Mouse (Mus musculus): ENCODE data around the gene Aqp5. TPM values are rescaled to one million over a fixed set of nuclear protein-coding genes. Genes with fewer than 3 reads are reported as not detected.

The Aqp5 gene
- polyA plus RNA-seq, 1 experiment from 2014 or later: 0.38 TPM

DNA sequence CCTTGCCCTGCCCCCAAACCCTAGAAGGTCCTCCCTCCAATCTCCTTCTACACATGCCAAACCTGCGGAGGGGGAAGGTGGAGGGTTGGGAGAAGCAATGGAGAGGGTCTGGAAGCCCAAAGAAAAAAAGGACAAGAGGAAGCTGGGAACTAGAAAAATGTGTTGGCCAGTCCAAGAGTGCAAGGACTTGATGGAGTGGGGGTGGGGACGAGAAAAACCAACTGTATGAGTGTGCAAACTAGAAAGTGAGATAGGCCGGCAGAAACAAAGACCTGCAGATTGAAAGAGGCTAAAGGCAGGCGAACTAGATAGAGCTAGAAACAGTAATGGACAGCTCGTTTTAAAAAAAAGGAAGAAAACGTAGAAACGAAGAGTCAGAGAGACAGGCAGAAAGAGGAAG, 878 bp upstream of the Aqp5 start:
- no peaks in the 10 kb centered on the region for H3K9me3 ChIP-seq (ENCODE audit: control insufficient read depth, low read length)
- H3K27ac ChIP-seq (ENCODE audit: low read depth, low read length): no peak overlapping the region
- H3K4me3 ChIP-seq (ENCODE audit: low read depth, low read length): no peak overlapping the region
- no peak for ATAC-seq (ENCODE audit: low FRiP score)
- H3K27me3 ChIP-seq (ENCODE audit: control insufficient read depth, insufficient read depth, low read length): peaks cover 88% of the 10 kb centered on the region
- H3K36me3 ChIP-seq (ENCODE audit: control insufficient read depth, insufficient read depth, low read length): no peaks in the 10 kb centered on the region
- H3K4me2 ChIP-seq: no peak overlapping the region
- peaks cover 10% of the 10 kb centered on the region for H3K4me1 ChIP-seq (ENCODE audit: control insufficient read depth, insufficient read depth, low read length)
- no peak for DNase-seq (ENCODE audit: low spot score, missing footprints)
- 20% methylated on average over 7 of the region's 7 CpGs for WGBS
- no peak overlapping the region for H3K9ac ChIP-seq (ENCODE audit: low read length)

- Histone ChIP-seq H3K9me3 (ENCODE audit: control insufficient read depth, low read length) (no peaks in the 10 kb centered on the region), H3K9ac (ENCODE audit: low read length) (no peak overlapping the region), H3K4me1 (ENCODE audit: control insufficient read depth, insufficient read depth, low read length) (peaks cover 5% of the 10 kb centered on the region; the same call in 1 of the 2 replicates), H3K27me3 (ENCODE audit: control insufficient read depth, insufficient read depth, low read length) (peaks cover 70% of the 10 kb centered on the region), H3K4me3 (ENCODE audit: low read depth, low read length) (no peak overlapping the region), H3K27ac (ENCODE audit: low read depth, low read length) (no peak overlapping the region), H3K36me3 (ENCODE audit: control insufficient read depth, insufficient read depth, low read length) (no peaks in the 10 kb centered on the region), H3K4me2 (no peak overlapping the region)
- ATAC-seq (ENCODE audit: low FRiP score) (no peak), DNase-seq (ENCODE audit: low spot score, missing footprints) (no peak)
- WGBS: 80% methylated on average over 8 of the region's 8 CpGs
These were observed 1.6 kb downstream of the Aqp5 start for GRCm38 (mm10) chr15:99592177-99592576.

DNA sequence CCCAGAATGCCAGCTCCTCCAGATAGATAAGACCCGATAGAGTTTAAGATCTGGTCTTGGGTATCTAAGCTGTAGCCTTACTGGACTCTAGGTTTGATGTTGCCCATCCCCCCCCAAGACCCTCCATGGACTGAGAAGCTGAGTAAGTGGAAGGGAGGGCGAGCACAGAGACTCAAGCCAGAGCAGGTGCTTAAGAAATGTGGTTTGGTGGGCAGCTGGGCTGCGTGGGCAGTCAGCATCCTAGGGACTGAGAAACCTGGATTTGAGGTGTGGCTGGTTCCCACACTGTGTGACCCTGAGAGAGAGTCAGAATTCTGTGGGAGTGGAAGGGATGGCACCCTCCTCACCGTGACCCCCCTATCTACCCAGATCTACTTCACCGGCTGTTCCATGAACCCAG, 2.3 kb downstream of the Aqp5 start:
- WGBS: 87% methylated on average over 5 of the region's 5 CpGs
- Histone ChIP-seq H3K36me3 (ENCODE audit: control insufficient read depth, insufficient read depth, low read length) (no peaks in the 10 kb centered on the region), H3K4me2 (no peak overlapping the region), H3K4me3 (ENCODE audit: low read depth, low read length) (no peak overlapping the region), H3K4me1 (ENCODE audit: control insufficient read depth, insufficient read depth, low read length) (peaks cover 5% of the 10 kb centered on the region), H3K9ac (ENCODE audit: low read length) (no peak overlapping the region), H3K27me3 (ENCODE audit: control insufficient read depth, insufficient read depth, low read length) (peaks cover 68% of the 10 kb centered on the region), H3K9me3 (ENCODE audit: control insufficient read depth, low read length) (no peaks in the 10 kb centered on the region), H3K27ac (ENCODE audit: low read depth, low read length) (no peak overlapping the region)
- ATAC-seq (ENCODE audit: low FRiP score): no peak
- DNase-seq (ENCODE audit: low spot score, missing footprints): no peak

- no peaks in the 10 kb centered on the region for H3K36me3 ChIP-seq (ENCODE audit: control insufficient read depth, insufficient read depth, low read length)
- no peak for DNase-seq (ENCODE audit: low spot score, missing footprints)
- no peak for ATAC-seq (ENCODE audit: low FRiP score)
- H3K9me3 ChIP-seq (ENCODE audit: control insufficient read depth, low read length): no peaks in the 10 kb centered on the region
- WGBS: 85% methylated on average over 10 of the region's 10 CpGs
- peaks cover 10% of the 10 kb centered on the region for H3K4me1 ChIP-seq (ENCODE audit: control insufficient read depth, insufficient read depth, low read length)
- no peak overlapping the region for H3K4me3 ChIP-seq (ENCODE audit: low read depth, low read length)
- no peak overlapping the region for H3K9ac ChIP-seq (ENCODE audit: low read length)
- H3K27ac ChIP-seq (ENCODE audit: low read depth, low read length): no peak overlapping the region
- no peak overlapping the region for H3K4me2 ChIP-seq
- peaks cover 48% of the 10 kb centered on the region for H3K27me3 ChIP-seq (ENCODE audit: control insufficient read depth, insufficient read depth, low read length)
These were observed 4.4 kb downstream of the Aqp5 start for GRCm38 (mm10) chr15:99594951-99595350.

GRCm38 (mm10) chr15:99596056-99596687, 5.6 kb downstream of the Aqp5 start:
- peaks cover 39% of the 10 kb centered on the region for H3K27me3 ChIP-seq (ENCODE audit: control insufficient read depth, insufficient read depth, low read length)
- 0% methylated on average over 7 of the region's 7 CpGs for WGBS
- H3K27ac ChIP-seq (ENCODE audit: low read depth, low read length): no peak overlapping the region
- no peak overlapping the region for H3K4me3 ChIP-seq (ENCODE audit: low read depth, low read length)
- H3K4me2 ChIP-seq: no peak overlapping the region
- H3K4me1 ChIP-seq (ENCODE audit: control insufficient read depth, insufficient read depth, low read length): peaks cover 9% of the 10 kb centered on the region
- H3K9me3 ChIP-seq (ENCODE audit: control insufficient read depth, low read length): no peaks in the 10 kb centered on the region
- ATAC-seq (ENCODE audit: low FRiP score) (peak; percentile 88), DNase-seq (ENCODE audit: low spot score, missing footprints) (peak; percentile 99)
- no peaks in the 10 kb centered on the region for H3K36me3 ChIP-seq (ENCODE audit: control insufficient read depth, insufficient read depth, low read length)
- no peak overlapping the region for H3K9ac ChIP-seq (ENCODE audit: low read length)

DNA sequence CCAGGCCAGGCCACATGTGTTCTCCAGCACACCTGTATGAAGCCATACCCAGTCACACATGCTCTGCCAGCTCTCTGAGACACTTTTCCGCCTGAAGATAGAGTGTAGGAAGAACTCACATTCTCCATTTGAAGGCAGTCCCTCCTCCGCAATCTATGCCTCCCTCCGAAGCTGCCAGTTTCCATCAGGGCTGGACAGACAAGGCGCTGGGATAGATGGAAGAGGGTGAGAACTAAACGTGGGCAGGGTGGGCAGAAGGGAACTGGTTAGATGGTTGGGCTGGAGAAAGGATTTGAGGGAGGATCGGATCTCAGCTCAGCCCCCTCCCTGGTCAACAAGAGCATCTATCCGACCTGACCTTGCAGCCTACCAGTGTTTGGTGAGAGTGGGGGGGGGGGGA, 6.3 kb downstream of the Aqp5 start:
- H3K4me1 ChIP-seq (ENCODE audit: control insufficient read depth, insufficient read depth, low read length): peaks cover 13% of the 10 kb centered on the region
- no peak overlapping the region for H3K27ac ChIP-seq (ENCODE audit: low read depth, low read length)
- H3K4me3 ChIP-seq (ENCODE audit: low read depth, low read length): no peak overlapping the region
- no peaks in the 10 kb centered on the region for H3K9me3 ChIP-seq (ENCODE audit: control insufficient read depth, low read length)
- DNase-seq (ENCODE audit: low spot score, missing footprints) (no peak), ATAC-seq (ENCODE audit: low FRiP score) (no peak)
- H3K4me2 ChIP-seq: no peak overlapping the region
- no peaks in the 10 kb centered on the region for H3K36me3 ChIP-seq (ENCODE audit: control insufficient read depth, insufficient read depth, low read length)
- H3K9ac ChIP-seq (ENCODE audit: low read length): no peak overlapping the region
- WGBS: 57% methylated on average over 7 of the region's 7 CpGs
- H3K27me3 ChIP-seq (ENCODE audit: control insufficient read depth, insufficient read depth, low read length): peaks cover 32% of the 10 kb centered on the region

DNA sequence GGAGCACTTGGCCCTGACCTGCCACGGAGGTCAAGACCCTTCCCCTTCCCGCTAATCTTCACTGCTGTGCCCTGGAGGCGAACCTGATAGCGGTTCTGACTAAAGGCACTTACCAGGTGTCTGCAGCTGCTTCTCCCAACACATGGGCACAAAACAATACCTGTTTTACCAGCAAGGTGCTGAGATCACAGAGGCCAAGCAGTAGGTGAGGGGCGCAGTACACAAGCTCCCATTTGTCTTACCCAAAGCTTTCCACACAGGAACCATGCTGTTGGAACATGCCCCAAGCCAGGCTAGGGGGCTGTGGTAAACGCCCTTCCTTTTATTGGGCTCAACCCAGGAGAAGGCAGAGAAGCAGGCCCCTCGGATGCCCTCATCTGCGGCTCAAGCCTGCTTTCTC, 7.0 kb downstream of the Aqp5 start:
- no peaks in the 10 kb centered on the region for H3K9me3 ChIP-seq (ENCODE audit: control insufficient read depth, low read length)
- WGBS: 54% methylated on average over 8 of the region's 8 CpGs
- H3K9ac ChIP-seq (ENCODE audit: low read length): no peak overlapping the region
- no peak for ATAC-seq (ENCODE audit: low FRiP score)
- H3K27me3 ChIP-seq (ENCODE audit: control insufficient read depth, insufficient read depth, low read length): peaks cover 25% of the 10 kb centered on the region
- DNase-seq (ENCODE audit: low spot score, missing footprints): no peak
- no peak overlapping the region for H3K27ac ChIP-seq (ENCODE audit: low read depth, low read length)
- no peak overlapping the region for H3K4me3 ChIP-seq (ENCODE audit: low read depth, low read length)
- H3K4me1 ChIP-seq (ENCODE audit: control insufficient read depth, insufficient read depth, low read length): peaks cover 13% of the 10 kb centered on the region
- H3K36me3 ChIP-seq (ENCODE audit: control insufficient read depth, insufficient read depth, low read length): no peaks in the 10 kb centered on the region
- no peak overlapping the region for H3K4me2 ChIP-seq

GRCm38 (mm10) chr15:99599245-99600070, 8.9 kb downstream of the Aqp5 start:
- WGBS: 57% methylated on average over 17 of the region's 17 CpGs
- ATAC-seq (ENCODE audit: low FRiP score): peak; percentile 39
- no peak overlapping the region for H3K4me3 ChIP-seq (ENCODE audit: low read depth, low read length)
- no peaks in the 10 kb centered on the region for H3K36me3 ChIP-seq (ENCODE audit: control insufficient read depth, insufficient read depth, low read length)
- 0 out of 2 replicates have a peak overlapping the region, but pooled peaks have one; percentile 25 for H3K9ac ChIP-seq (ENCODE audit: low read length)
- no peak for DNase-seq (ENCODE audit: low spot score, missing footprints)
- no peak overlapping the region for H3K27ac ChIP-seq (ENCODE audit: low read depth, low read length)
- no peaks in the 10 kb centered on the region for H3K9me3 ChIP-seq (ENCODE audit: control insufficient read depth, low read length)
- H3K27me3 ChIP-seq (ENCODE audit: control insufficient read depth, insufficient read depth, low read length): peaks cover 10% of the 10 kb centered on the region
- H3K4me2 ChIP-seq: no peak overlapping the region
- H3K4me1 ChIP-seq (ENCODE audit: control insufficient read depth, insufficient read depth, low read length): peaks cover 13% of the 10 kb centered on the region

Data from midbrain, embryonic 11.5 days (tissue).